Mouse (Mus musculus) T-helper 17 cell (primary cell): Measurements from ENCODE around the gene Bcan.

Source experiments
- in situ Hi-C, 2 experiments: fragments of 300-600 bp; cut with MboI, MseI; formaldehyde crosslinking; loops; 1 replicate in 1 of 2; 2 replicates in 1 of 2; pipeline ENCODE4 v1.15.1; 2025; ENCODE audit warnings: high pct_unique_total_duplicates in 2 of 2

The Bcan gene

DNA sequence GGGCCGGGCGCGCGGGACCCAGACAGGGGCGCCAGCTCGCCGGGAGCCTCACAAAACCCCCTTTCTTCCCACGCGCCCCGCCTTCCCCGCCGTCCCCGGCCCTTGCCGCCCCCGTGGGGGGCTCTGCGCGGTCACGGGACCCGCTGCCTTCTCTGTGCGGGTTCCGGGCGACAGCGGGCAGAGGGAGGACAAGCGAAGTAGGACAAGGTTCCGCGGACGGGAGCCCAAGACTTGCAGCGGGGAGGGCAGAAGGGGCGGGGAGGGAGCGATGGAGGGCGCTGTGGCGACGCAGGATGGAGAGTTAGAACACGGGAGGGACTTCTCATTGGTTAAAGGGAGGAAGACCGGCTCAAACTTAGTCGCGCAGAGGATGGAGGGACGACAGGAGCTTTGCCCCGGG lies at the start of gene Bcan:
Gene Bcan, minus strand, starts transcription at position 50 of the 400 bp plus-strand sequence.
- in situ Hi-C loops = loop anchor here in 1 of 2 experiments (5.0 kb wide), 1 partner anchor 72 kb away; no protein-coding TSS in a partner anchor

DNA sequence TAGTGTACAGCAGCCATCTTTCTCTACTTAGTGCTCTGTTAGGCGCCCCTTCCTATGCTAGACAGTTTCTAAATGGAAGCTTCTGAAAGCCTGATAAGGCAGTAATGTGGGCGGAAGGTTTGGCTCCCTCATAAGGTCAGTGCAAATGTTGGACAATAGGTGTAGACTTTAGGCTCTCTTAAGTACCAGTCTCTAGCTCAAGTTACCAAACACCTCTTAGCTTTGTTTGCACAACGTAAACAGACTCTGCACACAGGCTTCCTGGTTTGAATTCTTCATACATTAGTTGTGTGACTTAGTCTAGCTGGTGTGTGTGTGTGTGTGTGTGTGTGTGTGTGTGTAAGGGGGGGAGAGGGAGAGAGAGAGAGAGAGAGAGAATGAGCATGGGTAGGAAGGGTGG lies 49.5 kb upstream of the Bcan start:
- in situ Hi-C loops = no loop called here

- in situ Hi-C loops = no loop called here
Observed at GRCm38 (mm10) chr3:88042661-88043421, 42.8 kb upstream of the Bcan start, which contains the start of gene Gpatch4. Gpatch4 (plus strand) TSS chr3:88043108.

GRCm38 (mm10) chr3:88035561-88036293 lies 35.7 kb upstream of the Bcan start:
- in situ Hi-C loops = no loop called here

DNA sequence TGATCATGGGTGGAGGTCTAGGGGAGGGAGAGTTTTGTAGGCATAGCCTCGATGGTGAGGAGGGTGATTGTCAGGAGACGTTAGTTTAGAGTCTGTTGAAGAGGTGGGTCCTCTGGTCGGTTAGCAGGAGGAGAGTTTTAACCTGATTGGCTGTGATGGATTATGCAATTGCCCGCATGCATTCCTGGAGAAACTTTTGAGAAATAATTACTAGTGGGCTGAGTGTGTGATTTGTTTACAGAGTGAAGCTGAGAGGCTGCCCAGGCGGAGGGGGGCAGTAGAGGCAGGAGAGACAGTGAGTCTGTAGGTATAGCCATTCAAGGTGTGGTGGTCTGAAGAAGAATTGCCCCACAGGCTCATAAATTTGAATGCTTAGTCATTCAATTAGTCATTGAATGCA lies 33.5 kb upstream of the Bcan start:
- in situ Hi-C loops = no loop called here

- in situ Hi-C loops = no loop called here
Observed at GRCm38 (mm10) chr3:88030608-88031395, 30.8 kb upstream of the Bcan start.

DNA sequence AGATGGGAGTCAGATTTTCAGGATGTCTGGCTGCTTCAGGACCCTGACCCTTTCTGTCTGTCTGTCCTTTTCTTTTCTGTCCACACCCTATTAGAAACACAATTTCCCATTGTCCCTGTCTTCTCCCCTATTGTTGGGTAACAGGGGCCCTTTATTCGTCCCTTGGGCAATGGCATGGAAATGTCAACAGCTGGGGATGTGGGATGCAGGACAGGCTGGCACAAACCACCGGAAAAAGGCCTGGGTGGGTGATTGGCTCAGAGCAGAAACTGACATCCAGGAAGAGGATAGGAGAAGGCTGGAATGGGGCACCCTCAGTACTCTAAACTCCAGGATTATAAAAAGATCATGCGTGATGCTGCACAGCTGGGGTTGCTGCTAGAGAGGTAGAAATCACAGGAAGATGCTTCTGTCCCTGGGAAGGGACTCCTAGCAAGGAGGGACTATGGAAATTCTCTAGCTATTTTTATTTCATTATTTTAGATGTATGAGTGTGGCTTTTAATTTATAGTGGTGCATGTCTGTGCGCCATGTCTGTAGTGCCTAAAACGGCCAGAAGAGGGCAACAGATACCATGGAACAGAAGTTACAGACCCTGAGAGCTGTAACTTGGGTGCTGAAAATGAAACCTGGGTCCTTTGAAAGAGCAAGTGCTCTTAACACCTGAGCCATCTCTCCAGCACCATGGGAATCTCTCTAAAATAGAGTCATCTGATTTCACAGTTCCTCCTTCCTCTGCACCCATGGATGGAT lies 27.6 kb upstream of the Bcan start, which contains the start of gene Hapln2:
Gene Hapln2, minus strand, starts transcription at position 150 of the 753 bp plus-strand sequence.
- in situ Hi-C loops = no loop called here

GRCm38 (mm10) chr3:88026823-88027222 lies 26.8 kb upstream of the Bcan start:
- in situ Hi-C loops = no loop called here

- in situ Hi-C loops = loop anchor here in 1 of 2 experiments (5.0 kb wide), 1 partner anchor 34 kb away; the partner anchor contains the start of gene Naxe
Observed at GRCm38 (mm10) chr3:88023192-88024074, 23.4 kb upstream of the Bcan start.

DNA sequence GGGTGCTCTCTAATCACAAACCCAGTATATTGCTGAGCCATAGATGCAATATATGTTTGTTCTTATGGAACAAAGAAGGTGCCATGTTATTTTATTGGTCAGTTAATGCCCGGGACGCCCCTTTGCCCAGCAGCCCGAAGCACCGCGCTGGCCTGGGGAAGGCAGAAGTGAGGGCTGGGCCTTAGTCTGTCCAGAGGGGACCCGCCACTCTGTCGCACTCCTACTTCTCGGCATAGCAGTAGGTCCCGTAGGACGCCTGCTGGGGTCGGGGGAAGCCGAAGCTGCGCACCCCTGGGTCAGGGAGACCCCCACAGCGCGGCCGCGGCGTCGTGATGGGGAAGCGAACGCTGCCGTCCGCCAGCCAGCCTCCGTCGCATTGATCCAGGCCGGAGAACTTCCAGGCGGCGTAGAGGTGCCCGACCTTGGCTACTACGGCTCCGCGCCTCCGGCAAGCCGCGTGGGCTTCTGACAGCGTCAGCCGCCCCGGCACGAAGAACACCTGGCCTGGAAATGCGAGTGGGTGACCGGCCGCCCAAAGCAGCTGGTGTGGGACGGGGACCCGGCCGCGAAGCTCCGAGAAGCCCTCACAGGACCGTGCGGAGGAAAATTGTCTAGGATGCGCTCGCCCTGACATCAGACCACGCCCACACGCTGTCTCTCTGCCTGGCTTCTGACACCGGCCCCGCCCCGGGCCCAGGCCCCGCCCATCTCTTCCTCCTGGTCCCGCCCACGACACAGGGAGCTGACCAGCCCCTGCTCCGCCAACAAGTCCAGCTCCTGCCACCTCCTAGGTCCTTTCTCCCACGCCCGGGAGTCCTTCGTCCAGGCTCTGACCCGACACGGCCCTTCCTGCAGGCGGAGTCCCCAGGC lies 22.5 kb upstream of the Bcan start:
- in situ Hi-C loops = loop anchor here in 1 of 2 experiments (5.0 kb wide), 1 partner anchor 35 kb away; the partner anchor contains the start of gene Naxe

DNA sequence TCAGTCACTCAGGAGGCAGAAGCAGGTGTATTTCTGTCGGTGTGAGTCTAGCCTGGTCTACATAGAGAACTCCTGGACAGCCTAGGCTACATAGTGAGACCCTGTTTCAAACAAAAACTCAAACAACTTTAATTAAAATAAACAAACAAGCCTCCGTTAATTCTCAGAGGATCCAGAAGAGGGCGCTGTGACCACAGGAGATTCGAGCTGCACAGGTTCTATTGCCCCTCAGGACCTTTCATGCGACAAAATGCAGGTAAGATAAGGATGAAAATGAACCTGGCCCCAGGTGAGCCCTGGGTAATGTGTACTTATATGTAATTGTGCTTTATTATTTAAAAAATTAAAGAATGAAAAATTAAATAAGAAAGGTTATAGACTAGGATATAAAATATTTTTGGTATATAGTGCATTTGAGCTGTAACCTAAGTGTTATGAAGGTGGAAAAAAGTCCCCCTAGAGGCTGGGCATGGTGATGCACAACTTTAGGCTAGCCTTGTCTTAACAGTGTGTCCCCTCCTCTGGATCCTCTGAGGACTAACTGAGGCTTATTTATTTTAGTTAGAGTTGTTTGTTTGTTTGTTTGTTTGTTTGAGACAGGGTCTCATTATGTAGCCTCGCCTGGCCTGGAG lies 10.7 kb upstream of the Bcan start:
- in situ Hi-C loops = no loop called here

GRCm38 (mm10) chr3:88005822-88006786 lies 6.1 kb upstream of the Bcan start:
- in situ Hi-C loops = loop anchor here in 1 of 2 experiments (5.0 kb wide), 1 partner anchor 66 kb away; no protein-coding TSS in a partner anchor

- in situ Hi-C loops = loop anchor here in 1 of 2 experiments (5.0 kb wide), 1 partner anchor 70 kb away; no protein-coding TSS in a partner anchor
Observed at GRCm38 (mm10) chr3:88002291-88002976, 2.4 kb upstream of the Bcan start.

DNA sequence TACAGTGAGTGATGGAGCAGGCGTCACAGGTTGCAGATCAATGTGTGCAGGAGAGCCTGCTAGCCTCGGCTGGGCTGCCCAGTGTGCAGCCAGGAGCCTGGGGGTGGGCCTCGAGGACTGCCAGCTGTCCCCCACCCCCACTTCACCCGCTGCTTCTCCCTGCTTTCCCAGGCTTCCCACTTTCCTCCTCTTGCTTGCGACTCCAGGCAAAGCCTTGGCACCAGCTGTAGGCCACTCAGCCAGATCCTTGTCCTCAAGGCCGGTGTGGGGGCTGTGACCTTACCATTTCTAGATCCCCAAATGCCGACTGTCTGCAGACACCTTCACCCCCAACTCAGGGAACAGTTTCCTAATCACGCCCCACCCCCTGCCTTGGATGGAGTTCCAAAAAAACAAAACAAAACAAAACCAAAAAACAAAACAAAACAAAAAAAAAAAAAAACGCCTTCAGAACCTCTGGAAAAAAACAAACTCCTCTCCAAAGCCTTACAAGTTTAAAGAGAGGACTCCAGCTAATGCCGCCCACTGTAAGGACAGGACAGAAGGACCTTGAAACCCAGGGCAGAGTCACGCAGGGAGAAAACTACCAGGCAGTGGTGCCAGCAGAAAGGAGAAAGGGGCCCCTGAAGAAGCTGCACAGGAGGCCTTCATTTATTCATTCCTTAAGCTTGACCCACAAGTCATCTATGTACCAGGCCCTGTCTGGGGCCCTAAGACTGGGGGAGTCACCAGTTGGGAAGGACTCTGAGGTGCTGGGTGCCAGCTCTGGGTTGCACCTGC lies 976 bp upstream of the Bcan start:
- in situ Hi-C loops = loop anchor here in 1 of 2 experiments (5.0 kb wide), 1 partner anchor 71 kb away; no protein-coding TSS in a partner anchor

GRCm38 (mm10) chr3:87999243-87999895 lies 661 bp downstream of the Bcan start:
- in situ Hi-C loops = no loop called here
